Mouse (Mus musculus) liver, adult 2 months (tissue): Measurements from ENCODE around the gene Patl2.

ENCODE experiments used
- CTCF ChIP-seq: fragments of 200-500 bp; IDR thresholded peaks from 2 replicates; pipeline ENCODE4 v1.5.1; 2011; ENCODE audit warnings: low read depth, low read length, control low read depth
- POLR2A ChIP-seq: fragments of 200-500 bp; IDR thresholded peaks from 2 replicates; pipeline ENCODE4 v1.6.1; 2011; ENCODE audit warnings: low read length, control low read depth; ENCODE audit not compliant: insufficient read depth; ENCODE audit errors: extremely low read depth

- no peak for TF ChIP-seq CTCF
- no peak for TF ChIP-seq POLR2A
Measured at GRCm38 (mm10) chr2:122210534-122211228, 24.7 kb upstream of the Patl2 start.
